Mouse (Mus musculus): ENCODE measurements around the gene Nodal.

Gene Nodal

GRCm38 (mm10) chr10:61417672-61418071, at the start of gene Nodal:
Nodal (plus strand) TSS chr10:61417972.
- DNase-seq, result no peak

- DNase-seq, result no peak
These were observed 48.0 kb upstream of the Nodal start for GRCm38 (mm10) chr10:61369755-61370154.

- peak; percentile 57 for DNase-seq
These were observed 47.3 kb upstream of the Nodal start for GRCm38 (mm10) chr10:61370273-61370979.

- no peak for DNase-seq
These were observed 45.7 kb upstream of the Nodal start for GRCm38 (mm10) chr10:61371884-61372584.

- DNase-seq, result no peak
These were observed 45.2 kb upstream of the Nodal start for GRCm38 (mm10) chr10:61372585-61372923.

- peak; percentile 48 for DNase-seq
These were observed 43.7 kb upstream of the Nodal start for GRCm38 (mm10) chr10:61374076-61374475.

- DNase-seq, result no peak
These were observed 42.8 kb upstream of the Nodal start for GRCm38 (mm10) chr10:61374771-61375481.

GRCm38 (mm10) chr10:61378050-61378449, 39.7 kb upstream of the Nodal start:
- DNase-seq, result no peak

GRCm38 (mm10) chr10:61378698-61379097, 39.1 kb upstream of the Nodal start:
- no peak for DNase-seq

- DNase-seq, result no peak
These were observed 38.3 kb upstream of the Nodal start for GRCm38 (mm10) chr10:61379340-61380040.

GRCm38 (mm10) chr10:61380186-61380585, 37.6 kb upstream of the Nodal start:
- DNase-seq, result peak; percentile 18

GRCm38 (mm10) chr10:61381823-61382222, 35.9 kb upstream of the Nodal start:
- peak; percentile 18 for DNase-seq

GRCm38 (mm10) chr10:61382281-61382731, 35.5 kb upstream of the Nodal start:
- peak; percentile 16 for DNase-seq

- DNase-seq, result peak; percentile 76
These were observed 34.6 kb upstream of the Nodal start, which contains the start of gene Pald1 for GRCm38 (mm10) chr10:61383021-61383714. Pald1 (minus strand) TSS chr10:61383530.

- no peak for DNase-seq
These were observed 34.1 kb upstream of the Nodal start for GRCm38 (mm10) chr10:61383715-61384047.

GRCm38 (mm10) chr10:61385174-61385573, 32.6 kb upstream of the Nodal start:
- DNase-seq, result no peak

- DNase-seq, result no peak
These were observed 31.5 kb upstream of the Nodal start for GRCm38 (mm10) chr10:61386284-61386683.

- DNase-seq, result no peak
These were observed 28.8 kb upstream of the Nodal start for GRCm38 (mm10) chr10:61389020-61389419.

GRCm38 (mm10) chr10:61390148-61390547, 27.6 kb upstream of the Nodal start:
- no peak for DNase-seq

GRCm38 (mm10) chr10:61392584-61392983, 25.2 kb upstream of the Nodal start:
- no peak for DNase-seq

GRCm38 (mm10) chr10:61394476-61395136, 23.2 kb upstream of the Nodal start:
- no peak for DNase-seq

GRCm38 (mm10) chr10:61398125-61398524, 19.6 kb upstream of the Nodal start:
- no peak for DNase-seq

All from kidney, adult 18-20 months (tissue).